Mouse (Mus musculus) megakaryocyte, embryonic 14.5 days (primary cell): ENCODE data around the gene Ttll9. TPM values are rescaled to one million over a fixed set of nuclear protein-coding genes. Genes with fewer than 3 reads are reported as not detected.
A peak's percentile ranks its signal among the peaks of the same experiment; 100 is the strongest.

Experiments
- H3K27me3 ChIP-seq: replicated peaks from 2 replicates; pipeline ENCODE3; 2012; ENCODE audit warnings: inconsistent platforms
- H3K36me3 ChIP-seq: replicated peaks from 2 replicates; pipeline ENCODE3; 2012; ENCODE audit warnings: low read length, inconsistent platforms, mixed read lengths
- H3K4me1 ChIP-seq: 2 replicates; pipeline ENCODE4 v1.6.1; 2012; ENCODE audit warnings: inconsistent platforms
- H3K4me3 ChIP-seq: replicated peaks from 2 replicates; pipeline ENCODE3; 2012; ENCODE audit warnings: moderate library complexity, mild to moderate bottlenecking, inconsistent platforms
- H3K9me3 ChIP-seq: 2 replicates; pipeline ENCODE4 v1.6.1; 2012; ENCODE audit warnings: inconsistent platforms
- FLI1 ChIP-seq: IDR thresholded peaks from 2 replicates; pipeline ENCODE4 v1.6.1; 2012; ENCODE audit warnings: low read length, inconsistent platforms, mixed read lengths
- GATA1 ChIP-seq: IDR thresholded peaks from 3 replicates; pipeline ENCODE4 v1.6.1; 2012; ENCODE audit warnings: mixed read lengths, low read length, inconsistent platforms, borderline replicate concordance
- polyA plus RNA-seq: library from polyadenylated mRNA; stranded (reverse); fragments of >175 nt; gene quantifications from 2 replicates; pipeline ENCODE4 v1.2.3, GENCODE M21; 2012; ENCODE audit warnings: low replicate concordance; ENCODE audit not compliant: insufficient read depth

Ttll9 gene
- polyA plus RNA-seq, 1 experiment, result 0.22 TPM

- peak overlapping the region; percentile 81 for H3K4me3 ChIP-seq
- no peaks in the 10 kb centered on the region for H3K9me3 ChIP-seq
- H3K4me1 ChIP-seq, result peaks cover 82% of the 10 kb centered on the region
- H3K27me3 ChIP-seq, result peaks cover 76% of the 10 kb centered on the region
- no peak for TF ChIP-seq GATA1
- TF ChIP-seq FLI1, result no peak
- no peaks in the 10 kb centered on the region for H3K36me3 ChIP-seq
These were observed 22.4 kb upstream of the Ttll9 start for GRCm38 (mm10) chr2:152939846-152940245.

DNA sequence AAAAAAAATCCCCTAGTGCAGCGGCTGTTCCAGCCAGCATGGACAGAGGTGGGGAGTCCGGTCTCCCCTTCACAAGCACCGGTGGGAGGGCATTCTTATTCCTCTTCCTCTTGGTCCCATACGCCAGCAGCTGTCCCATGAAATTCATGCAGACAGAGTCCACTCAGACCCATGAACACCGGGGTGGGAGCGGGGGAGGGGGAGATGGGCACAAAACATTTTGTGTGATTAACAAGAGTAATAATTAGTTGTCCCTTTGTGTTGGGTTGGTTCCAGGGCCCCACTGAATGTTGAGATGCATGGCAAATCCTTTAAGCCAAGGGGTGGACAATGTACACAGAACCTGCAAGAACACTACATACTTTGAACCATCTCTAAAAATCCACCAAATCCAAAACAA lies 21.2 kb upstream of the Ttll9 start:
- Histone ChIP-seq H3K27me3 (peaks cover 77% of the 10 kb centered on the region), H3K4me1 (peaks cover 69% of the 10 kb centered on the region), H3K36me3 (no peaks in the 10 kb centered on the region), H3K4me3 (no peak overlapping the region), H3K9me3 (no peaks in the 10 kb centered on the region)
- TF ChIP-seq FLI1, result no peak

DNA sequence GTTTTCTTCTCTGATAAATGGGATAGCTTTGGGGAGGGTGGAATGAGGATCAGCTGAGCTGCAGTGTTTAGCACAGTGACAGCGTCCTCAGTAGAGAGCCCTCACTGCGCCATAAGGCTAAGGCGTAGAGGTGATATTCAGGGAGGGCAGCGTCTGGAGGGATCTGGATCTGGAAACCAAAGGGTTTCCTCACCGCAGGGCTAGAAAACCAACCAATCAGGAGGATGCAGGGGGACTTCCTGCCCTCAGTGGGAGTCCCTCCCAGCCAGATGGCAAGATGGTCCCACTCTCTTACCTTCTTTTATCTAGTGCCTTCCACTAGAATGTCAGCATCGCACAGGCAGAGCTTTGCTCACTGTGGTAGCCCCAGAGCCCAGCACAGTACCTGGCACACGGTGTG lies 20.5 kb upstream of the Ttll9 start:
- H3K36me3 ChIP-seq, result no peaks in the 10 kb centered on the region
- TF ChIP-seq FLI1, result no peak
- no peak for TF ChIP-seq GATA1
- H3K4me1 ChIP-seq, result peaks cover 66% of the 10 kb centered on the region
- H3K27me3 ChIP-seq, result peaks cover 77% of the 10 kb centered on the region
- no peaks in the 10 kb centered on the region for H3K9me3 ChIP-seq
- peak overlapping the region; percentile 42 for H3K4me3 ChIP-seq

DNA sequence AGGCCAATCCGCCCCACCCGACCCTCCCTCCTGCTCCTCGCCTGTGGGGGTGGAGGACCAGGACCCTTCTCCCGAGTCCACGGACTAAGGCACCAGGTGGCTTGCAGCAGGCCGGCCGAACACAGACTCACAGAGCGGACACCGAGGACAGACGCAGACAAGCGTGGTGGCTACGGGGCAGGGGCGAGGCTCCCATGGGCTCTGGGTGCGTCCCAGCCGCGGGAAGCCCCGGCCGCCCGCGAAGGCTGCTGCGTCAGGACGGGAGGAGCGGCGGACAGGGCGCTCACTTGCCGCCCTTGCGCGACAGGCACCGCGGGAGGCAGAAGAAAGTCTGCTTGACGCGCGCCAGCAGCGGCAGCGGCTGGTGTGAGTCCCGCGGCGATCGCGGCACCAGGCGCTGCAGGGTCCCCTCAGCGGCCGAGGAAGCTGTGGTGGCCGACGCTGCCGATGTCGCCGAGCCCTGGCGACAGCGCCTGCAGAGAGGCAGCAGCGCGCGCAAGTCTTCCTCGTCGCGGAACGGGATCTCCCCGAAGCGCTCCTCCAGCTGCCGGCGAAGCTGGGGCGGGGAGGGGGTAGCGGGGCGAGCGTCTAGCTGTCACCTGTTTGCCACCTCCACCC lies 19.3 kb upstream of the Ttll9 start:
- H3K27me3 ChIP-seq, result peaks cover 88% of the 10 kb centered on the region
- no peaks in the 10 kb centered on the region for H3K9me3 ChIP-seq
- no peak for TF ChIP-seq GATA1
- no peak for TF ChIP-seq FLI1
- H3K4me3 ChIP-seq, result peak overlapping the region; percentile 88
- peaks cover 66% of the 10 kb centered on the region for H3K4me1 ChIP-seq
- no peaks in the 10 kb centered on the region for H3K36me3 ChIP-seq

DNA sequence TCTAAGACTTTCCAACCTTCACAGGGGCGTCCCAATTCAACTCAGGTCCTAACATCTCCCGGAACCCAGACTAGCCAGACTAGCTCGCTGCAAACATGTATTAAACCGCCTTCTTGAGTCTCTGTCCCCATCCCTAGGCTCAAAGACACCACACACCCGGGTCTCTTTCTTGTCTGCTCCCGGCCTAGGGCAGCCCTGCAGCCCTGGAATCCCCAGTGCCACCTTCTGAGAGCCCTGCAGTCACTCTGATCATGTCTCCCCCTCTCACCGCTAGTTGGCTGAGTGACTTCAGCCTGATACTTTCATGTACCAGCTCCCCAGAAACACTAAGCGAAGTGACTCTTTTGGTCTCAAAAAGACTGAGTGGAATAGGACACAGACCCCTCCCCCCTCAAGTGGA lies 18.7 kb upstream of the Ttll9 start:
- no peaks in the 10 kb centered on the region for H3K36me3 ChIP-seq
- peaks cover 88% of the 10 kb centered on the region for H3K27me3 ChIP-seq
- no peaks in the 10 kb centered on the region for H3K9me3 ChIP-seq
- no peak for TF ChIP-seq GATA1
- H3K4me1 ChIP-seq, result peaks cover 62% of the 10 kb centered on the region
- H3K4me3 ChIP-seq, result peak overlapping the region; percentile 88

DNA sequence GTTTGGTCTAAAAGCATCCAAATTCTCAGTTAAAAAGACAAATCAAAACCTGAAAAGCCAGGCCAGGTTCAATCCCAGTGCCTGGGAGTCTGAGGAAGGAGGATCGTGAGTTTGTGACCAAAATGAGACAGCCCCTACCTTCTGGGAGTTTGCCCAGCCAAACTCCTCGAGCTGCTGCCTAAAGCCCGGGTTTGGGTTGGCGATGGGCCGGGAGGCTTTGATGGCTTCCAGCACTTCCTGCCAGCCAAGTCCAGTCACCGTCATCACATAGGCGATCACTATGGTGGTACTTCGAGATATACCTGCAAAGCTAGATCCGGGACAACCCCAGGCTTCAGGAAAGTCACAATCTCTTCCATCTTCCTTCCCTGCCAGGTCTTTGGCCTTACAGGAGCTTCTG lies 18.3 kb upstream of the Ttll9 start:
- Histone ChIP-seq H3K4me3 (no peak overlapping the region), H3K36me3 (no peaks in the 10 kb centered on the region), H3K9me3 (no peaks in the 10 kb centered on the region), H3K27me3 (peaks cover 88% of the 10 kb centered on the region), H3K4me1 (peaks cover 58% of the 10 kb centered on the region)
- TF ChIP-seq FLI1 (no peak), GATA1 (no peak)

GRCm38 (mm10) chr2:152947098-152947497 lies 15.2 kb upstream of the Ttll9 start:
- Histone ChIP-seq H3K36me3 (no peaks in the 10 kb centered on the region), H3K27me3 (peaks cover 100% of the 10 kb centered on the region), H3K9me3 (no peaks in the 10 kb centered on the region), H3K4me3 (no peak overlapping the region), H3K4me1 (peaks cover 46% of the 10 kb centered on the region)
- TF ChIP-seq FLI1, result no peak
- no peak for TF ChIP-seq GATA1

- Histone ChIP-seq H3K9me3 (no peaks in the 10 kb centered on the region), H3K27me3 (peaks cover 97% of the 10 kb centered on the region), H3K4me3 (no peak overlapping the region), H3K4me1 (peaks cover 37% of the 10 kb centered on the region), H3K36me3 (no peaks in the 10 kb centered on the region)
- TF ChIP-seq FLI1, result no peak
- no peak for TF ChIP-seq GATA1
These were observed 13.8 kb upstream of the Ttll9 start for GRCm38 (mm10) chr2:152948438-152949020.

DNA sequence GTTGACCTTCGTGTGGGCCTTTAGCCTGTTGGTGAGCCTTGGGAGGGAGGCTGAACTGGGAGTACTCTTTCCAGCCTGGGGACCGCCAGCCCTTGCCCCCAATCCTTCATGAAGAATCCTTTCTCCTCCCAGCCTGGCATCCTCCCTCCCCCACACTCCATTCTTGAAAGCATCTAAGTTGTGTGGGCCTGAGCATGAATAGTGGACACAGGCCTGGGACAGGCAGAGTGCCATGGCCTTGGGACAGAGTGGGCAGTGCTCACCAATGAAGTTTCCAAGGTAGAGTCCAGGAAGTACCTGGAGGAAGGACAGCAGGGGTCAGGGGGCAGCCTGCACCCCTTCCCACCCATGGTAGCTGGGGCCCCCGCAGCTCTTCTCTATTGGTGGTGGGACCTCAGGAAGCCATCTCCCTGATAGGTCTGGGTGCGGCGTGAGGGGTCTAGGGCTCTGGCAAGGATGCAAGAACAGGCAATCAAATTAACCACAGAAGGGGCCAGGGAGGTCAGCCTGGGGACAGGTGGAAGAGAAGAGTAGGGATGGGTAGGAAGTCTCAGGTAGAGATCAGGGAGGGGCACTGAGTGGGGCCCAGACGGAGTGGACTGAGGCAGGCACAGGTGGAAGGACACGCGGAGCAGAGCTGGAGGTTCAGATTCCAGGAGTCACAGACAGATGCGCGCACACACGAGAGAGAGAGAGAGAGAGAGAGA lies 11.8 kb upstream of the Ttll9 start:
- Histone ChIP-seq H3K4me1 (peaks cover 24% of the 10 kb centered on the region), H3K4me3 (peak overlapping the region; percentile 46), H3K27me3 (peaks cover 91% of the 10 kb centered on the region), H3K9me3 (no peaks in the 10 kb centered on the region), H3K36me3 (no peaks in the 10 kb centered on the region)
- TF ChIP-seq FLI1, result no peak
- no peak for TF ChIP-seq GATA1
